Mouse (Mus musculus) cortical plate, adult 2 months (tissue): ENCODE measurements around the gene Stam2.

Experiments
- CTCF ChIP-seq: fragments of 200-500 bp; IDR thresholded peaks from 2 replicates; pipeline ENCODE4 v1.5.1; 2011; ENCODE audit warnings: mild to moderate bottlenecking, control low read depth, low read length; ENCODE audit not compliant: insufficient read depth; ENCODE audit errors: extremely low read depth
- POLR2A ChIP-seq: fragments of 200-500 bp; IDR thresholded peaks from 2 replicates; pipeline ENCODE4 v1.6.1; 2011; ENCODE audit warnings: mild to moderate bottlenecking, low read length, control low read depth; ENCODE audit not compliant: insufficient read depth; ENCODE audit errors: extremely low read depth

- TF ChIP-seq CTCF (no peak), POLR2A (no peak)
Observed at GRCm38 (mm10) chr2:52643657-52644056, 98.4 kb downstream of the Stam2 start.
